Mouse (Mus musculus) embryonic fibroblast, embryonic 13.5 days (primary cell): Measurements from ENCODE around the gene Rheb. TPM values are rescaled to one million over a fixed set of nuclear protein-coding genes. Genes with fewer than 3 reads are reported as not detected.

ENCODE experiments used
- H3K27ac ChIP-seq: 2 replicates; pipeline ENCODE4 v1.5.1; 2012; ENCODE audit warnings: low read length, control low read depth, inconsistent platforms; ENCODE audit not compliant: insufficient read depth
- H3K4me1 ChIP-seq: 2 replicates; pipeline ENCODE4 v1.6.1; 2011; ENCODE audit warnings: low read length; ENCODE audit not compliant: control insufficient read depth, insufficient read depth
- H3K4me3 ChIP-seq: 2 replicates; pipeline ENCODE4 v1.5.1; 2011; ENCODE audit warnings: mild to moderate bottlenecking, control low read depth, low read length; ENCODE audit not compliant: insufficient read depth
- CTCF ChIP-seq: IDR thresholded peaks from 2 replicates; pipeline ENCODE4 v1.5.1; 2011; ENCODE audit warnings: mild to moderate bottlenecking, control low read depth, low read length, moderate library complexity, borderline replicate concordance; ENCODE audit not compliant: insufficient read depth
- POLR2A ChIP-seq: IDR thresholded peaks from 2 replicates; pipeline ENCODE4 v1.6.1; 2011; ENCODE audit warnings: low read depth, mild to moderate bottlenecking, control low read depth, low read length, moderate library complexity
- polyA plus RNA-seq: library from polyadenylated mRNA; stranded (reverse); fragments of >200 nt; gene quantifications from 2 replicates; pipeline ENCODE4 v1.2.4, GENCODE M21; 2011; ENCODE audit warnings: low read depth; ENCODE audit not compliant: missing spikeins, insufficient read length

Gene Rheb
- polyA plus RNA-seq, 1 experiment: 150 TPM

GRCm38 (mm10) chr5:24801841-24802624 lies 40.4 kb downstream of the Rheb start:
- Histone ChIP-seq H3K4me1 (no peaks in the 10 kb centered on the region), H3K4me3 (no peak overlapping the region), H3K27ac (no peak overlapping the region)
- TF ChIP-seq POLR2A (no peak), CTCF (no peak)

GRCm38 (mm10) chr5:24800416-24800815 lies 42.0 kb downstream of the Rheb start:
- Histone ChIP-seq H3K4me1 (no peaks in the 10 kb centered on the region), H3K27ac (no peak overlapping the region), H3K4me3 (no peak overlapping the region)
- TF ChIP-seq CTCF: peak; percentile 34; the same call in 1 of the 2 replicates
- TF ChIP-seq POLR2A: no peak

GRCm38 (mm10) chr5:24798639-24799038 lies 43.8 kb downstream of the Rheb start:
- TF ChIP-seq CTCF: no peak

GRCm38 (mm10) chr5:24797858-24798257 lies 44.6 kb downstream of the Rheb start:
- H3K4me3 ChIP-seq: no peak overlapping the region
- no peaks in the 10 kb centered on the region for H3K4me1 ChIP-seq
- TF ChIP-seq POLR2A (no peak), CTCF (no peak)
- H3K27ac ChIP-seq: no peak overlapping the region

More at GRCm38 (mm10) chr5:24798639-24799038, 43.8 kb downstream of the Rheb start:
- Histone ChIP-seq H3K4me3 (no peak overlapping the region), H3K4me1 (no peaks in the 10 kb centered on the region), H3K27ac (no peak overlapping the region)

- H3K27ac ChIP-seq: no peak overlapping the region
- no peak overlapping the region for H3K4me3 ChIP-seq
- no peak for TF ChIP-seq CTCF
- no peak for TF ChIP-seq POLR2A
- no peaks in the 10 kb centered on the region for H3K4me1 ChIP-seq
Observed at GRCm38 (mm10) chr5:24792961-24793360, 49.5 kb downstream of the Rheb start.

- no peaks in the 10 kb centered on the region for H3K4me1 ChIP-seq
- H3K27ac ChIP-seq: no peak overlapping the region
- H3K4me3 ChIP-seq: no peak overlapping the region
- TF ChIP-seq POLR2A (no peak), CTCF (no peak)
Observed at GRCm38 (mm10) chr5:24782957-24783356, 59.5 kb downstream of the Rheb start.

- TF ChIP-seq POLR2A (no peak), CTCF (no peak)
- no peaks in the 10 kb centered on the region for H3K4me1 ChIP-seq
- no peak overlapping the region for H3K4me3 ChIP-seq
- H3K27ac ChIP-seq: no peak overlapping the region
Observed at GRCm38 (mm10) chr5:24781048-24781447, 61.4 kb downstream of the Rheb start.

GRCm38 (mm10) chr5:24779881-24780512 lies 62.4 kb downstream of the Rheb start:
- no peak overlapping the region for H3K27ac ChIP-seq
- no peak overlapping the region for H3K4me3 ChIP-seq
- no peaks in the 10 kb centered on the region for H3K4me1 ChIP-seq
- TF ChIP-seq CTCF (no peak; the same call in 1 of the 2 replicates), POLR2A (no peak)

GRCm38 (mm10) chr5:24779321-24779720 lies 63.1 kb downstream of the Rheb start:
- H3K4me1 ChIP-seq: no peaks in the 10 kb centered on the region
- TF ChIP-seq POLR2A (no peak), CTCF (no peak)
- no peak overlapping the region for H3K27ac ChIP-seq
- H3K4me3 ChIP-seq: no peak overlapping the region

- Histone ChIP-seq H3K4me1 (no peaks in the 10 kb centered on the region), H3K27ac (no peak overlapping the region), H3K4me3 (no peak overlapping the region)
- TF ChIP-seq CTCF (no peak), POLR2A (no peak)
Observed at GRCm38 (mm10) chr5:24778843-24779140, 63.6 kb downstream of the Rheb start.

- TF ChIP-seq POLR2A: no peak
- H3K4me1 ChIP-seq: no peaks in the 10 kb centered on the region
- no peak overlapping the region for H3K4me3 ChIP-seq
- no peak overlapping the region for H3K27ac ChIP-seq
Observed at GRCm38 (mm10) chr5:24778082-24778842, 64.2 kb downstream of the Rheb start.
